Mouse (Mus musculus): ENCODE data around the gene Cacna1a. TPM values are rescaled to one million over a fixed set of nuclear protein-coding genes. Genes with fewer than 3 reads are reported as not detected.
A peak's percentile ranks its signal among the peaks of the same experiment; 100 is the strongest.

Gene Cacna1a
- polyA plus RNA-seq, 1 experiment from 2014 or later: 8.0 TPM

DNA sequence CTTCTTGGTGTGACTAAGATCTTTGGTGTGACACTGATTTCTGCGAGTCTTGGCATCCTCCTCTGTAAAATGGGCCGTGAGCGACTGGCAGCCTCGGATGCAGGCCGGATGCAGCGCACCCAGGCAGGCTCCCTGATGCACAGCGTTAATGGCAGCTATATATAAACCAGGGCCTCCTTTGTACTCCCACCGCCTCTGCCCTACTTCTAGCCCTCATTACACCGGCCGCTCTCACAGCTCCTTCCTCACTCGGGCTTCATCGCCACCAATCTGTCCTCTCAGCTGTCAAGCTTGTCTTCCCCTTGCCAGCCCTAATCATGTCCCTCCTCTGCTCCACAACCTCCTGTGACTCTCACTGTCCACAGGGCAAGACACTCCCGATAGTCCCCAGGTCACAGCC lies 123.4 kb downstream of the Cacna1a start:
- H3K9ac ChIP-seq: no peak overlapping the region
- no peak overlapping the region for H3K27ac ChIP-seq (replicated peaks)
- H3K36me3 ChIP-seq: no peaks in the 10 kb centered on the region
- no peak overlapping the region for H3K4me2 ChIP-seq (replicated peaks)
- WGBS: 91% methylated on average over 13 of the region's 13 CpGs
- no peaks in the 10 kb centered on the region for H3K9me3 ChIP-seq (replicated peaks)
- H3K27me3 ChIP-seq: no peaks in the 10 kb centered on the region
- no peaks in the 10 kb centered on the region for H3K4me1 ChIP-seq
- ATAC-seq (ENCODE audit: insufficient number of reproducible peaks, low FRiP score, low TSS enrichment, low read depth): no peak
- no peak overlapping the region for H3K4me3 ChIP-seq (replicated peaks)

DNA sequence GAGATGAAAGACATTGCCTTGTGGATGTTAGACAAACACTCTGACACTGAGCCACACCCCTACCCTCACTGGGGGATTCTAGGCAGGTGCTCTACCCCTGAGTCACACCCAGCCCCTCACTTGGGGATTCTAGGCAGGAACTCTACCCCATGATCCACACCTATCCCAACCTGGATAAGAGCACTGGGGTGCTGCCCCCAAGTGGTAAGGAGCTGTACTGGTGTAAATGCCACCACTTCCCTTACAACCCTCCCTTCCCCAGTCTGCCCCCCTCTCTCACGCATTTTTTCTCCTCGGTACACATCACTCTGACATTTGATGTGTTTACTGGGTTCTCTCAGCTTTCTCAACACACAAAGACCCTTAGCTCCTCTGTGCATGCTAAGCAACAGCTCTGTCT lies 125.5 kb downstream of the Cacna1a start:
- H3K4me3 ChIP-seq (replicated peaks): no peak overlapping the region
- ATAC-seq (ENCODE audit: insufficient number of reproducible peaks, low FRiP score, low TSS enrichment, low read depth): no peak
- H3K4me1 ChIP-seq: no peaks in the 10 kb centered on the region
- H3K4me2 ChIP-seq (replicated peaks): no peak overlapping the region
- H3K9me3 ChIP-seq (replicated peaks): no peaks in the 10 kb centered on the region
- H3K27me3 ChIP-seq: no peaks in the 10 kb centered on the region
- H3K27ac ChIP-seq (replicated peaks): no peak overlapping the region
- H3K36me3 ChIP-seq: no peaks in the 10 kb centered on the region
- H3K9ac ChIP-seq: no peak overlapping the region
- 5% methylated on average over 2 of the region's 2 CpGs for WGBS

DNA sequence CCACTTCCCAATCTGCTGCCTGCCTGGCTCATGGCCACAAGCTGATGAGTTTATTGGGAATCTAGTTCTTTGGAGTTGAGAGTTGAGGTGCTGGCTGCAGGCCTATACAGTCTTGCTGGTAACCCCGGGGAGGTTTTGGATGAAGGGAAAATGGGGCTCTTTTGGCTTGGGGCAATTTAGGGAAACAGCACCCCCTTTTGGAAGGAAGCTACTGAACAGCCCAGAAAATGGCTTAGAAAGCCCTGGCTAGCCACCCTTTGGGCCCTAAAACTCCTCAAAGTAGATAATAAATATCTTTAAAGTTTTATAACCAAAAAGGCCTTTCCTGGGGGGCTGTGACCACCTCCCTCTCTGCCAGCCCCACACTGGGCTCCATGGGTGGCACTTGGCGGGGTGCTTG lies 129.9 kb downstream of the Cacna1a start:
- ATAC-seq (ENCODE audit: insufficient number of reproducible peaks, low FRiP score, low TSS enrichment, low read depth): no peak
- Histone ChIP-seq H3K4me3 (replicated peaks) (no peak overlapping the region), H3K9me3 (replicated peaks) (no peaks in the 10 kb centered on the region), H3K4me2 (replicated peaks) (no peak overlapping the region), H3K36me3 (no peaks in the 10 kb centered on the region), H3K27ac (replicated peaks) (no peak overlapping the region), H3K27me3 (no peaks in the 10 kb centered on the region), H3K9ac (no peak overlapping the region), H3K4me1 (no peaks in the 10 kb centered on the region)
- 78% methylated on average over 2 of the region's 2 CpGs for WGBS

DNA sequence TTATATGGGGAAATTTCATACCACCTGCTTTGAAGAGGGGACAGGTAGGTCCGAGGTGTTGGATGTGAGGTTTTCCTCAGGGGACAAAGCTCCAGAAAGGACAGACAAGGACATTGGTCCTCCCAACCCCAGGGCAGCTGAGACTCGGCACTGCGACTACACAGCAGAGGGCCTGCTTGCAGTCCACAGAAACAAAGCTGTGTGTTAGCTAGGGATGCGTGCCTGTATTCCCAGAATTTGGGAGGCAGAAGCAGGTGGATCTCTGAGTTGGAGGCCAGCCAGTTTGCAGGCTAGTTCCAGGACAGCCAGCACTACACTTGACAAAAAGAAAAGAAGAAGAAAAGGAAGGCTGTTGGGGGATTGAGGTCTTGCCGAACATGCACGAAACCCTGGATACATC lies 130.5 kb downstream of the Cacna1a start:
- Histone ChIP-seq H3K27ac (replicated peaks) (no peak overlapping the region), H3K36me3 (no peaks in the 10 kb centered on the region), H3K4me1 (no peaks in the 10 kb centered on the region), H3K9ac (no peak overlapping the region), H3K27me3 (no peaks in the 10 kb centered on the region), H3K9me3 (replicated peaks) (no peaks in the 10 kb centered on the region), H3K4me2 (replicated peaks) (no peak overlapping the region), H3K4me3 (replicated peaks) (no peak overlapping the region)
- no peak for ATAC-seq (ENCODE audit: insufficient number of reproducible peaks, low FRiP score, low TSS enrichment, low read depth)
- WGBS: 90% methylated on average over 6 of the region's 6 CpGs

DNA sequence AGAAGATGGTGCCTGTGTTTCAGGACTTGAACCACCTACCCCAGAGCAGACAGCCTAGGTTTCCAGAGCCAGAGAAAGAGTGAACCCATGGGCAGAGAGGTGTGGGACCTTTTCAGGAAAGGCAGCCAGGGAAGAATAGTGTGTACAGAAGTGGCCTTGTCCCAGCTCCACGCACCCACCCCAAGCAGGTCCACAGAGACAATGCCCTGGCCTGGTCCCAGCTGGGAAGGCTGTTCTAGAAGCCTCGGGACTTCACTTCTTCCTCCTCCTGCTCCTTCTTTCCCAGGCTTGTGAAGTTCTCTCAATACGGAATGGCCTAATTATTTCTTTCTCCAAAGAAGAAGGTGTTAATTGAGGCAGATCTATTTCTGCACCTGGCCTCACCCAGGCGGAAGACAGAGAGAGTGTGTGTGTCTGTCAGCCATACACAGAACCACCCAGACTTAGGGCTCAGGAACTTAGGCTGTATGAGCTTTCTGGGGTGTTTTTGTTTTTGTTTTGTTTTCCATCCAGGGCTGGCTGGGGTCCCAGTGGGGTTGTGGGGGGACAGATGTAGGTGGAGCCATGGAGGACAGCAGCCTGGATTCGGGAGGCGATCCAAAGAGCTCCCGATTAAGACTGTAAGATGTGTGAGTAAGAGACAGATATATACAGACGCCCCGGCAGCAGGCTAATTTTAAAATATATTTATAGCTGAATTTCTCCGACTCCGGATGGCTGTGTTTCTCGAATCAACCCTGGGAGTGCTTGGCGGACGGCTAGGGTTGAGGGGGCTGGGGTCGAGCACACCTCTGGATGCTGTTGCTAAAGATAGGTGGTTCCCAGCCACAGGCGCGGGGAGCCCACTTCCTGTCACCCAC lies 131.8 kb downstream of the Cacna1a start:
- Histone ChIP-seq H3K4me3 (replicated peaks) (no peak overlapping the region), H3K9ac (no peak overlapping the region), H3K9me3 (replicated peaks) (no peaks in the 10 kb centered on the region), H3K36me3 (no peaks in the 10 kb centered on the region), H3K4me1 (no peaks in the 10 kb centered on the region), H3K4me2 (replicated peaks) (no peak overlapping the region), H3K27ac (replicated peaks) (no peak overlapping the region), H3K27me3 (no peaks in the 10 kb centered on the region)
- 57% methylated on average over 17 of the region's 17 CpGs for WGBS
- 0 out of 2 replicates have a peak, but pooled peaks have one; percentile 24 for ATAC-seq (ENCODE audit: insufficient number of reproducible peaks, low FRiP score, low TSS enrichment, low read depth)

DNA sequence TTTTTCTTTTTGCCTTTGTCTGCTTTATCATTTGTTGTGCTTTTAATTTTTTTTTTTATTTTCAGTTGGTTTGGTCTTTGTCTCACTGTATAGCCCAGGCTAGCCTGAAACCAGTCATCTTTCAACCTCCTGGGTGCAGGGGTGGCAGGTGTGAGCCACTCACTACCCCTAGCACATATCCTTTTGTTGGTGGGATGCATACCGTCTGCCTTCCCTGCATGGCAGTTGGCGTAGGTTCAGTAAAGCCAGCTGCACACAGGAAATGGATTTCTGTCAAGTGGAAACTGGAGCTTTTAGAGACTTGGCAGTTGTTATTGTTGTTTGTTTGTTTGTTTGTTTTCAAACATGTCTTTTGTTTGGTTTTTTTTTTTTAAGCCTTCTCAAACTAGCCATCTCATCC lies 132.8 kb downstream of the Cacna1a start:
- no peaks in the 10 kb centered on the region for H3K27me3 ChIP-seq
- H3K4me2 ChIP-seq (replicated peaks): no peak overlapping the region
- no peaks in the 10 kb centered on the region for H3K4me1 ChIP-seq
- H3K36me3 ChIP-seq: no peaks in the 10 kb centered on the region
- no peak overlapping the region for H3K27ac ChIP-seq (replicated peaks)
- ATAC-seq (ENCODE audit: insufficient number of reproducible peaks, low FRiP score, low TSS enrichment, low read depth): no peak
- H3K4me3 ChIP-seq (replicated peaks): no peak overlapping the region
- H3K9ac ChIP-seq: no peak overlapping the region
- H3K9me3 ChIP-seq (replicated peaks): no peaks in the 10 kb centered on the region
- 53% methylated on average over 2 of the region's 2 CpGs for WGBS

DNA sequence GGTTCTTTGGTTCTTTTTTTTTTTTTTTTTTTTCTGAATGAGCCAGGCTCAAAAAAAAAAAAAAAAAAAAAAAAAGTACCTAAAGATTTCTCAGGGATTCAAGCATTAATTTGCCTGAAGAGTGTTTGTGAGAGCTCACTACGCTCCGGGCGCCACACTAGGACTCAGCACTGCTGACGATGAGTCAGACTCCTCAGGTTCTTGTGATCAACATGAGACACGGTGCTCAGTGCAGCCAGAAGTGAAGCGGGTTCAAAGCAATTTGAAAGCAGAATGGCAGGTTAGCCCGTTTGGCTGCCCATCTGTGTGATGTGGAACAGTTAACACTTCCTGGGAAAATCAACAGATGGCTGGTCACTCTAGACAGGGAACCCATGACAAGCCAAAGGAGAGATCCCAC lies 139.8 kb downstream of the Cacna1a start:
- H3K4me2 ChIP-seq (replicated peaks): no peak overlapping the region
- no peaks in the 10 kb centered on the region for H3K27me3 ChIP-seq
- no peaks in the 10 kb centered on the region for H3K9me3 ChIP-seq (replicated peaks)
- ATAC-seq (ENCODE audit: insufficient number of reproducible peaks, low FRiP score, low TSS enrichment, low read depth): no peak
- H3K27ac ChIP-seq (replicated peaks): no peak overlapping the region
- no peaks in the 10 kb centered on the region for H3K4me1 ChIP-seq
- no peak overlapping the region for H3K4me3 ChIP-seq (replicated peaks)
- 81% methylated on average over 7 of the region's 7 CpGs for WGBS
- no peak overlapping the region for H3K9ac ChIP-seq
- no peaks in the 10 kb centered on the region for H3K36me3 ChIP-seq

DNA sequence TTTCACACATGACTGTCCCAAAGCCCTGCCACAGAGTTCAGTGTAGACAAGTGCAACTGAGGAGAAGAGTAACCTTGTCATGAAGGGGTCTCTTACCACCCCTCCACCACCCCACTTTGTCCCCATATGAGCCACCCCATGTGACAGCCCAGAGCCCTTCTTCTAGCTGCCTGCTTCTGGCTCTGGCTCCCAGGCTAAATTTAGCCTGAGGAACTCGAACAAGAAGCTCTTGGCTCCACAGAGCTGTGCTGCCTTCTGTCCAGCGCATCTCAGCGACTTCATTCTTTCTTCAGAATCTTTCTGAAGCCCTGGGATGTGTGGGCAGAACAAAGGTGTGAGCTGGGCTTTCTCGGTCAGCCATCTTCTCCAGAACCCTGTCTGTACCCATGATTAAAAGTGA lies 141.3 kb downstream of the Cacna1a start:
- Histone ChIP-seq H3K27me3 (no peaks in the 10 kb centered on the region), H3K4me3 (replicated peaks) (no peak overlapping the region), H3K4me2 (replicated peaks) (no peak overlapping the region), H3K27ac (replicated peaks) (no peak overlapping the region), H3K36me3 (no peaks in the 10 kb centered on the region), H3K9ac (no peak overlapping the region), H3K9me3 (replicated peaks) (no peaks in the 10 kb centered on the region), H3K4me1 (no peaks in the 10 kb centered on the region)
- no peak for ATAC-seq (ENCODE audit: insufficient number of reproducible peaks, low FRiP score, low TSS enrichment, low read depth)
- 77% methylated on average over 4 of the region's 4 CpGs for WGBS

DNA sequence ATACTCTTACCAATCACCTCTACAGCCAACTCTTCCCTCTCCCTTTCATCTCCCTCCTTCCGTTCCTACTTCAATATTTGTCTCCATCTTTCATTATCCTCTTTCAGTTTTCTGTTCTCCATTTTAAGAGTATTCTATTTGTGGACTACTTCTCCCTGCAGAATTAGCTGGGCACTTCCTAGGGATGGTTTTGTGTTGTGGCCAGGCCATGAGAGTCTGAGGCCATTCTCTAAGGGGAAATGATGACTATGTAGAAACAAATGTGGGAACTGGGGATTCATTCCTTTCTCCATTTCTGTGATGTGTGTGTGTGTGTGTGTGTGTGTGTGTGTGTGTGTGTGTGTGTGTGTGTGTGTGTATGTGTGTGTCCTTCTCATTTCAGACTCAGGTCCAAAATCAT lies 144.5 kb downstream of the Cacna1a start:
- no peaks in the 10 kb centered on the region for H3K4me1 ChIP-seq
- H3K4me3 ChIP-seq (replicated peaks): no peak overlapping the region
- H3K36me3 ChIP-seq: no peaks in the 10 kb centered on the region
- no peak for ATAC-seq (ENCODE audit: insufficient number of reproducible peaks, low FRiP score, low TSS enrichment, low read depth)
- no peak overlapping the region for H3K4me2 ChIP-seq (replicated peaks)
- WGBS: 83% methylated on average over 1 of the region's 1 CpGs
- H3K9me3 ChIP-seq (replicated peaks): no peaks in the 10 kb centered on the region
- H3K27me3 ChIP-seq: no peaks in the 10 kb centered on the region
- no peak overlapping the region for H3K27ac ChIP-seq (replicated peaks)
- H3K9ac ChIP-seq: no peak overlapping the region

DNA sequence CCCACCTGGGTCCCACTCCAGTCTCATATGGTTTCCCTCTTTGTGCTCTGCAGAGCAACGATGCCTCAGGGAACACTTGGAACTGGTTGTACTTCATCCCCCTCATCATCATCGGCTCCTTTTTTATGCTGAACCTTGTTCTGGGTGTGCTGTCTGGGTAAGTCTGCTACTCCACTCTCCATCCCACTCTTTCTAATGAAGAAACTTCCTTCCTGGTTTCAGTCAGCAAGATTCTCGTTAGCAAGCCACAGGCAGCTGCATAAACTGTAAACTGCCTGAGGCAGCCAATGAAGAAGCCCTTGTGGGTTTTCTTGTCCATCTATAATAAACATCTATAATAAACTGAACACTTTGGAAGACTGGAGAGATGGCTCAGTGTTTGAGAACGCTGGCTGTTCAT lies 145.1 kb downstream of the Cacna1a start:
- ATAC-seq (ENCODE audit: insufficient number of reproducible peaks, low FRiP score, low TSS enrichment, low read depth): no peak
- no peaks in the 10 kb centered on the region for H3K36me3 ChIP-seq
- H3K9ac ChIP-seq: no peak overlapping the region
- H3K4me2 ChIP-seq (replicated peaks): no peak overlapping the region
- H3K27ac ChIP-seq (replicated peaks): no peak overlapping the region
- H3K4me1 ChIP-seq: no peaks in the 10 kb centered on the region
- H3K9me3 ChIP-seq (replicated peaks): no peaks in the 10 kb centered on the region
- H3K4me3 ChIP-seq (replicated peaks): no peak overlapping the region
- H3K27me3 ChIP-seq: no peaks in the 10 kb centered on the region
- WGBS: 65% methylated on average over 4 of the region's 4 CpGs

DNA sequence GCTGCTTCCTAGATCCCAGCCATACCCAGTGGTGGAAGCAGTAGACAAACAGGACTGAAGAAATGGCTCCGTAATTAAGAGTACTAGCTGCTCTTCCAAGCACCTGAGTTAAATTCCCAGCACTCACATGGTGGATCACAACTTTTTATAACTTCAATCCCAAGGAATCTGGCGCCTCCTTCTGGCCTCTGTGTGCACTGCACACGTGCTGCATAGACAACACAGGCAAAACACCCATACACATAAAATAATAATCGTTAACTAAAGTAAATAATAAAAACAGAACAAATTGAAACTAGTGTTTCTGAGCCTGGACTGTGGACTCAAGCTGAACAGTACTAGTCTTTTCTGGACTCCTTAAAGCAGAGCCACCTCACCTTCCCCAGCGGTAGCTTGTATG lies 148.7 kb downstream of the Cacna1a start:
- no peak overlapping the region for H3K27ac ChIP-seq (replicated peaks)
- ATAC-seq (ENCODE audit: insufficient number of reproducible peaks, low FRiP score, low TSS enrichment, low read depth): no peak
- no peaks in the 10 kb centered on the region for H3K36me3 ChIP-seq
- no peaks in the 10 kb centered on the region for H3K4me1 ChIP-seq
- H3K4me2 ChIP-seq (replicated peaks): no peak overlapping the region
- H3K9ac ChIP-seq: no peak overlapping the region
- no peaks in the 10 kb centered on the region for H3K9me3 ChIP-seq (replicated peaks)
- no peaks in the 10 kb centered on the region for H3K27me3 ChIP-seq
- no peak overlapping the region for H3K4me3 ChIP-seq (replicated peaks)
- 80% methylated on average over 5 of the region's 5 CpGs for WGBS

DNA sequence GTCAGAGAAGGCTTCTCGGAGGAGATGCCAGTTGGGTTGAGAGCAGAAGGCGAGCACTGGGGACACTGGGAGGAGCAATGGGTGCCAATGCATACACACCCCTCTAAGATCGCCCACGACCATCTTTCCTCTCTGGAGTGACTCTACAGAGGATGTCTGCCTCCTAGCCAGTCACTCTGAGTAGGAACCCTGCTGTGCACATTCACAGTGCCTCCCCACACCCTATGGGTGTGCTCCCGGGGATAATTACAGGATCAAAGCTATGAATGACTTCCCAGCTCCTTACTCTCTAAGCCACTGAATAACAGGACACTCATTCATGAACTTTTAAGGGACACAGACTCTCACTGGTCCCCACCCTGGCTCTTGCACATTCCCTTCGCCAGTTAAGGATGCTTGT lies 151.1 kb downstream of the Cacna1a start:
- no peak overlapping the region for H3K9ac ChIP-seq
- H3K36me3 ChIP-seq: no peaks in the 10 kb centered on the region
- no peak overlapping the region for H3K4me3 ChIP-seq (replicated peaks)
- H3K4me1 ChIP-seq: no peaks in the 10 kb centered on the region
- H3K9me3 ChIP-seq (replicated peaks): no peaks in the 10 kb centered on the region
- H3K4me2 ChIP-seq (replicated peaks): no peak overlapping the region
- ATAC-seq (ENCODE audit: insufficient number of reproducible peaks, low FRiP score, low TSS enrichment, low read depth): no peak
- H3K27ac ChIP-seq (replicated peaks): no peak overlapping the region
- H3K27me3 ChIP-seq: no peaks in the 10 kb centered on the region
- 50% methylated on average over 6 of the region's 6 CpGs for WGBS
